15 mouse cellular contexts compared by ENCODE assay signal in the genomic region with DNA sequence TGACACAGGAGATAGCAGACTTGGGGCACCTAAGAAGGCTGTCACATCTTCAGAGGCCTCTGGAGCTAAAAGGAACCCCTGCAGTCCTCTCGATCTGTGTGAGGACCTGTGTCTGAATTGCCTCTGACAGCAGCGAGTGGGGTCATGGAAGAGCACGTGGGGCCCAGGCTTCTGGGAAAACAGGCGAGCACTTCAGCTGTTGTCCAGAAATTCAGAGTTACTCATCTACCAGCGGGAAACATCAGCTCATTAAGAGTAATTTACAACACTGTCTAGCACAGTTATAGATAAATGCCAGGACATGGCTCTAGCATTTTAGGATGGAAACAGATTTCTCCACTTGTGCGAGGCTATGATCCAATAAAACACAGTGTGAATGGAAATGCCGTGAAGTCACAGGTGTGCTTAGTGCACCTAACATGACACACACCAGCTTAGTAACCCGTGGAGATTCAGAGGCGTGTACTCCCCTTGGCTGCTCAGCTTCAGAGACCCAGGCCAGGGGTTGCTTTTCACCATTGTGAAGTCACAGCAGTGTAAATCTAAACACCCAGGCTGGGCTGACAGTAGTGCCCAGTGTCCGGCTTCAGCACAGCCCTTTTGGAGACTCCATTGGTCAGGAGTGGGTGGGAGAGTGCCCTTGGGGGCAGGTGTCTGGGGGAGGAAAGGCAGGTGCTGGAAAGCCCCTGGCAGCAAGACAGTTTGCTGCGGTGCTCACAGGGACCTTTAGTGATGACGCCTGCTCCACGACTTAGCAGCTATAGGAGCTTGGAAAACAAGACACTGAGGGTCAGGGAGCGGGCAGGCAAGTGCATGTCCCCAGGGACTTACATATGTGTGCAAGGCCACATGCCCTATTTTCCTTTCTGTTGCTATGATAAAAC. TPM values are rescaled to one million over a fixed set of nuclear protein-coding genes. Genes with fewer than 3 reads are reported as not detected.
A peak's percentile ranks its signal among the peaks of the same experiment; 100 is the strongest.
DNase-seq lines count a peak whose midpoint lies in the region; ATAC-seq and TF ChIP-seq lines count a peak whose summit lies in the region.
"Had no signal": no experiment of that assay in that cellular context is flagged by ENCODE, and none has a peak within 500 bp of the region (broad histone marks: within the 10 kb centered on the region; RNA-seq: fewer than 3 reads in every experiment).

No protein-coding gene starts in this region.

- no peak overlapping the region for H3K4me3 ChIP-seq in kidney, adult 2 months (ENCODE audit: insufficient read depth, low read depth, low read length)
- no peak overlapping the region for H3K4me3 ChIP-seq in embryonic facial prominence, embryonic 14.5 days (ENCODE audit: low read depth, low read length)
- H3K4me3 ChIP-seq: forebrain, embryonic 13.5 days; heart, embryonic 12.5 days; hindbrain, embryonic 12.5 days; left cerebral cortex, adult 2 months; limb, embryonic 12.5 days had no signal

- peak; percentile 40 for DNase-seq in kidney, adult 2 months
- DNase-seq in kidney, adult 8-10 months = no peak
- peak; percentile 57 for DNase-seq in Muller cell, postnatal 12 days (ENCODE audit: inconsistent ontology term)
- DNase-seq in embryonic facial prominence, embryonic 14.5 days (ENCODE audit: low spot score) = peak; percentile 62
- DNase-seq in kidney, postnatal 4 days = peak; percentile 13 to 25
- DNase-seq in cerebellum, adult 9-10 months = no peak
- no peak for DNase-seq in right cerebral cortex, postnatal 10 days (ENCODE audit: low spot score in 2 of 2)
- DNase-seq: cerebellum, adult 18-20 months had no signal

- no peaks in the 10 kb centered on the region for H3K27me3 ChIP-seq in kidney, adult 2 months (replicated peaks; ENCODE audit: control insufficient read depth, insufficient read depth, low read length)
- H3K27me3 ChIP-seq in embryonic facial prominence, embryonic 14.5 days (replicated peaks; ENCODE audit: control insufficient read depth, insufficient read depth, low read length) = no peaks in the 10 kb centered on the region
- H3K27me3 ChIP-seq: forebrain, embryonic 13.5 days; heart, embryonic 12.5 days; hindbrain, embryonic 12.5 days; limb, embryonic 12.5 days had no signal

- H3K36me3 ChIP-seq in kidney, adult 2 months (ENCODE audit: control insufficient read depth, insufficient read depth, low read length) = no peaks in the 10 kb centered on the region
- H3K36me3 ChIP-seq in embryonic facial prominence, embryonic 14.5 days (ENCODE audit: control insufficient read depth, insufficient read depth, low read length) = no peaks in the 10 kb centered on the region
- H3K36me3 ChIP-seq: heart, embryonic 12.5 days; hindbrain, embryonic 12.5 days; limb, embryonic 12.5 days had no signal

- no peak for TF ChIP-seq CTCF in kidney, adult 2 months (conservative IDR thresholded peaks at IDR 0.05; ENCODE audit: insufficient read depth, insufficient read length, low read depth, low read length)

- 38% methylated on average over 14 of the region's 14 CpGs for WGBS in kidney, adult 2 months
- 41% methylated on average over 14 of the region's 14 CpGs for WGBS in embryonic facial prominence, embryonic 14.5 days

- TF ChIP-seq POLR2A in kidney, adult 2 months (IDR thresholded peaks at IDR 0.05; ENCODE audit: low read depth, low read length) = no peak

- no peak overlapping the region for H3K4me2 ChIP-seq in embryonic facial prominence, embryonic 14.5 days (ENCODE audit: low read depth, low read length)

- no peak overlapping the region for H3K9ac ChIP-seq in embryonic facial prominence, embryonic 14.5 days (ENCODE audit: low read depth, low read length)
- H3K9ac ChIP-seq: forebrain, embryonic 13.5 days; heart, embryonic 12.5 days; hindbrain, embryonic 12.5 days; limb, embryonic 12.5 days had no signal

- ATAC-seq in embryonic facial prominence, embryonic 14.5 days (ENCODE audit: low read depth) = peak; percentile 62; the same call in 1 of the 2 replicates
- ATAC-seq: CD4-positive, CD25-positive, alpha-beta regulatory T cell, adult 4 months had no signal

- no peak overlapping the region for H3K27ac ChIP-seq in kidney, adult 2 months (ENCODE audit: insufficient read depth, low read depth, low read length)
- peak overlapping the region; percentile 46 for H3K27ac ChIP-seq in embryonic facial prominence, embryonic 14.5 days (replicated peaks; ENCODE audit: low read depth, low read length)
- H3K27ac ChIP-seq: forebrain, embryonic 13.5 days; hindbrain, embryonic 12.5 days; left cerebral cortex, adult 2 months; limb, embryonic 12.5 days had no signal

- no peaks in the 10 kb centered on the region for H3K9me3 ChIP-seq in embryonic facial prominence, embryonic 14.5 days (ENCODE audit: control insufficient read depth, low read length)
- H3K9me3 ChIP-seq: forebrain, embryonic 13.5 days; heart, embryonic 12.5 days; hindbrain, embryonic 12.5 days; limb, embryonic 12.5 days had no signal

- peaks cover 3% of the 10 kb centered on the region; the same call in 1 of the 2 replicates for H3K4me1 ChIP-seq in kidney, adult 2 months (ENCODE audit: control insufficient read depth, insufficient read depth, low read length)
- peaks cover 40% of the 10 kb centered on the region for H3K4me1 ChIP-seq in embryonic facial prominence, embryonic 14.5 days (ENCODE audit: control insufficient read depth, insufficient read depth, low read length)

RNA-seq across cellular contexts. Expression of a gene that starts 9.3 kb away (rescaled TPM):
- polyA plus RNA-seq in kidney, adult 2 months (2012; rRNA removed) = 0.14 TPM in 1 of 2 replicates, not detected in the other
- not detected in 2 replicates for polyA plus RNA-seq in embryonic facial prominence, embryonic 14.5 days (2014; fragmentation: Nextera tagmentation; extraction: Ambion mirVana)
- polyA plus RNA-seq: CD4-positive, CD25-positive, alpha-beta regulatory T cell, adult 4 months; forebrain, embryonic 13.5 days; hindbrain, embryonic 12.5 days; limb, embryonic 12.5 days; thymus, postnatal 0 days had no signal

RNA-seq across cellular contexts. Expression of a gene that starts 32.0 kb away (rescaled TPM):
- 8.0 and 8.3 TPM in 2 replicates for polyA plus RNA-seq in kidney, adult 2 months (2012; rRNA removed)
- 38.0 and 40.2 TPM in 2 replicates for polyA plus RNA-seq in embryonic facial prominence, embryonic 14.5 days (2014; fragmentation: Nextera tagmentation; extraction: Ambion mirVana)
- polyA plus RNA-seq: CD4-positive, CD25-positive, alpha-beta regulatory T cell, adult 4 months had no signal

RNA-seq across cellular contexts. Expression of a gene that starts 38.7 kb away (rescaled TPM):
- 0.84 and 1.0 TPM in 2 replicates for polyA plus RNA-seq in kidney, adult 2 months (2012; rRNA removed)
- 1.6 and 2.7 TPM in 2 replicates for polyA plus RNA-seq in embryonic facial prominence, embryonic 14.5 days (2014; fragmentation: Nextera tagmentation; extraction: Ambion mirVana)

Comparison
In these comparisons a context has a peak if more than half of its experiments do, and no peak if none do; other contexts are left out.
1. DNase-seq: peak in kidney, adult 2 months (single experiment), Muller cell, postnatal 12 days (single experiment), embryonic facial prominence, embryonic 14.5 days (single experiment) and kidney, postnatal 4 days (2 of 2); none in kidney, adult 8-10 months (0 of 2), cerebellum, adult 9-10 months (single experiment) and right cerebral cortex, postnatal 10 days (0 of 2).